Mouse (Mus musculus) MEL (cell line): ENCODE data around the gene Cdt1. TPM values are rescaled to one million over a fixed set of nuclear protein-coding genes. Genes with fewer than 3 reads are reported as not detected.

ENCODE experiments used
- DNase-seq: peaks from one replicate; pipeline ENCODE4 v3.0.0; 2011; ENCODE audit warnings: low read depth, low spot score
- H3K27ac ChIP-seq: 2 replicates; pipeline ENCODE4 v1.5.1; 2012; ENCODE audit warnings: low read depth, mild to moderate bottlenecking, control low read depth, low read length, moderate library complexity; ENCODE audit not compliant: control insufficient read depth
- H3K27me3 ChIP-seq, 2 experiments: fragments of 150-350 bp in 1 of 2; sonication (generic) in 1 of 2; 2 replicates each; pipeline ENCODE4 v1.6.1; 2012; ENCODE audit warnings: low read length in 2 of 2, mild to moderate bottlenecking in 2 of 2, improper control_type of control experiment in 1 of 2, moderate library complexity in 1 of 2; ENCODE audit not compliant: insufficient read depth in 2 of 2, control insufficient read depth in 1 of 2
- H3K36me3 ChIP-seq, 2 experiments: 2 replicates each; pipeline ENCODE4 v1.6.1; 2012 to 2014; ENCODE audit warnings: low read length in 2 of 2, improper control_type of control experiment in 1 of 2, inconsistent platforms in 1 of 2, mild to moderate bottlenecking in 1 of 2; ENCODE audit not compliant: insufficient read depth in 2 of 2, control insufficient read depth in 1 of 2
- H3K4me1 ChIP-seq, 2 experiments: fragments of 150-350 bp in 1 of 2; sonication (generic) in 1 of 2; 2 replicates each; pipeline ENCODE4 v1.6.1; 2012; ENCODE audit warnings: low read length in 2 of 2, improper control_type of control experiment in 1 of 2, mild to moderate bottlenecking in 1 of 2; ENCODE audit not compliant: insufficient read depth in 2 of 2, control insufficient read depth in 1 of 2
- H3K4me3 ChIP-seq, 2 experiments: fragments of 150-350 bp in 1 of 2; sonication (generic) in 1 of 2; 2 replicates each; pipeline ENCODE4 v1.5.1; 2012; ENCODE audit warnings: low read depth in 2 of 2, low read length in 2 of 2, mild to moderate bottlenecking in 2 of 2, moderate library complexity in 2 of 2, control low read depth in 1 of 2, improper control_type of control experiment in 1 of 2; ENCODE audit not compliant: control insufficient read depth in 1 of 2, insufficient read depth in 1 of 2
- H3K79me2 ChIP-seq: 2 replicates; pipeline ENCODE4 v1.6.1; 2012; ENCODE audit warnings: mild to moderate bottlenecking, low read length, moderate library complexity; ENCODE audit not compliant: control insufficient read depth, poor library complexity, insufficient read depth
- H3K9ac ChIP-seq: 2 replicates; pipeline ENCODE4 v1.6.1; 2012; ENCODE audit warnings: low read depth, mild to moderate bottlenecking, control low read depth, low read length, moderate library complexity; ENCODE audit not compliant: control insufficient read depth, poor library complexity, severe bottlenecking
- H3K9me3 ChIP-seq: fragments of 150-350 bp; sonication (generic); replicated peaks from 2 replicates; pipeline ENCODE4 v1.6.1; 2012; ENCODE audit warnings: mild to moderate bottlenecking, low read length, improper control_type of control experiment, moderate library complexity; ENCODE audit not compliant: insufficient read depth
- CHD2 ChIP-seq: IDR thresholded peaks from 2 replicates; pipeline ENCODE4 v1.6.1; 2011; ENCODE audit warnings: low read length, improper control_type of control experiment
- CTCF ChIP-seq, 3 experiments: IDR thresholded peaks in 2 of 3; conservative IDR thresholded peaks in 1 of 3; 2 replicates each; pipeline ENCODE4 v1.5.1; 2011 to 2012; ENCODE audit warnings: low read length in 3 of 3, low read depth in 2 of 3, mild to moderate bottlenecking in 2 of 3, improper control_type of control experiment in 1 of 3, inconsistent platforms in 1 of 3, mixed read lengths in 1 of 3, moderate library complexity in 1 of 3; ENCODE audit not compliant: control insufficient read depth in 1 of 3, insufficient read depth in 1 of 3, poor library complexity in 1 of 3, severe bottlenecking in 1 of 3
- E2F4 ChIP-seq: IDR thresholded peaks from 2 replicates; pipeline ENCODE4 v1.6.1; 2011; ENCODE audit warnings: low read depth, low read length, improper control_type of control experiment, borderline replicate concordance
- EP300 ChIP-seq, 2 experiments: IDR thresholded peaks; 2 replicates each; pipeline ENCODE4 v1.6.1; 2011; ENCODE audit warnings: improper control_type of control experiment in 2 of 2, low read length in 2 of 2, low read depth in 1 of 2, mild to moderate bottlenecking in 1 of 2
- GABPA ChIP-seq: IDR thresholded peaks from 2 replicates; pipeline ENCODE4 v1.6.1; 2012; ENCODE audit warnings: low read depth, mild to moderate bottlenecking, inconsistent platforms, low read length, improper control_type of control experiment, moderate library complexity
- KAT2A ChIP-seq: conservative IDR thresholded peaks from 2 replicates; pipeline ENCODE4 v1.6.1; 2012; ENCODE audit warnings: low read depth, low read length, improper control_type of control experiment, inconsistent platforms
- MAX ChIP-seq: IDR thresholded peaks from 2 replicates; pipeline ENCODE4 v1.6.1; 2011; ENCODE audit warnings: low read length, improper control_type of control experiment
- MAZ ChIP-seq: IDR thresholded peaks from 2 replicates; pipeline ENCODE4 v1.6.1; 2012; ENCODE audit warnings: low read depth, mild to moderate bottlenecking, inconsistent platforms, low read length, improper control_type of control experiment
- MEF2A ChIP-seq: IDR thresholded peaks from 2 replicates; pipeline ENCODE4 v1.6.1; 2014; ENCODE audit warnings: low read depth, mild to moderate bottlenecking, inconsistent platforms, low read length, improper control_type of control experiment; ENCODE audit not compliant: poor library complexity, insufficient replicate concordance, severe bottlenecking; ENCODE audit errors: extremely low read depth
- MXI1 ChIP-seq: IDR thresholded peaks from 2 replicates; pipeline ENCODE4 v1.6.1; 2011; ENCODE audit warnings: mild to moderate bottlenecking, low read depth, low read length, improper control_type of control experiment
- MYB ChIP-seq: IDR thresholded peaks from 2 replicates; pipeline ENCODE4 v1.6.1; 2011; ENCODE audit warnings: mild to moderate bottlenecking, low read depth, low read length, improper control_type of control experiment
- NELFE ChIP-seq: IDR thresholded peaks from 2 replicates; pipeline ENCODE4 v1.6.1; 2011; ENCODE audit warnings: low read depth, low read length, improper control_type of control experiment
- POLR2AphosphoS5 ChIP-seq: IDR thresholded peaks from 2 replicates; pipeline ENCODE4 v1.6.1; 2012; ENCODE audit warnings: low read depth, borderline replicate concordance, mild to moderate bottlenecking, inconsistent platforms, low read length, moderate library complexity, mixed read lengths
- RCOR1 ChIP-seq: IDR thresholded peaks from 2 replicates; pipeline ENCODE4 v1.6.1; 2012; ENCODE audit warnings: low read depth, mild to moderate bottlenecking, inconsistent platforms, low read length, improper control_type of control experiment
- SMC3 ChIP-seq: IDR thresholded peaks from 2 replicates; pipeline ENCODE4 v1.6.1; 2011; ENCODE audit warnings: low read depth, low read length, improper control_type of control experiment
- TAL1 ChIP-seq: IDR thresholded peaks from 2 replicates; pipeline ENCODE4 v1.6.1; 2012; ENCODE audit warnings: mild to moderate bottlenecking, inconsistent platforms, low read length, moderate library complexity, mixed read lengths
- UBTF ChIP-seq: IDR thresholded peaks from 2 replicates; pipeline ENCODE4 v1.6.1; 2012; ENCODE audit warnings: low read depth, mild to moderate bottlenecking, inconsistent platforms, low read length, improper control_type of control experiment, moderate library complexity, borderline replicate concordance; ENCODE audit not compliant: insufficient read depth
- USF1 ChIP-seq: IDR thresholded peaks from 2 replicates; pipeline ENCODE4 v1.6.1; 2014; ENCODE audit warnings: low read depth, mild to moderate bottlenecking, inconsistent platforms, low read length, improper control_type of control experiment, moderate library complexity
- ZC3H11A ChIP-seq: IDR thresholded peaks from 2 replicates; pipeline ENCODE4 v1.6.1; 2012; ENCODE audit warnings: low read depth, mild to moderate bottlenecking, inconsistent platforms, low read length, improper control_type of control experiment
- ZKSCAN1 ChIP-seq: IDR thresholded peaks from 2 replicates; pipeline ENCODE4 v1.6.1; 2012; ENCODE audit warnings: low read depth, mild to moderate bottlenecking, inconsistent platforms, low read length, improper control_type of control experiment, moderate library complexity
- polyA plus RNA-seq, 2 experiments: library from polyadenylated mRNA; stranded (reverse) in 1 of 2; unstranded in 1 of 2; fragments of >175 nt in 1 of 2; fragments of >200 nt in 1 of 2; gene quantifications; 2 replicates each; pipeline versions ENCODE4 v1.2.1 to v1.2.4; 2012; ENCODE audit warnings: low replicate concordance in 2 of 2, low read depth in 1 of 2; ENCODE audit not compliant: insufficient read length in 2 of 2, insufficient read depth in 1 of 2, missing spikeins in 1 of 2
- total RNA-seq: library from RNA; depleted of rRNA; stranded (reverse); fragments of 300-350 nt; gene quantifications from 2 replicates; pipeline ENCODE4 v1.2.3, GENCODE M21; 2012

Cdt1 gene
- total and polyA plus RNA-seq, 3 experiments, result 74.6 to 84.5 TPM; not detected in 1

DNA sequence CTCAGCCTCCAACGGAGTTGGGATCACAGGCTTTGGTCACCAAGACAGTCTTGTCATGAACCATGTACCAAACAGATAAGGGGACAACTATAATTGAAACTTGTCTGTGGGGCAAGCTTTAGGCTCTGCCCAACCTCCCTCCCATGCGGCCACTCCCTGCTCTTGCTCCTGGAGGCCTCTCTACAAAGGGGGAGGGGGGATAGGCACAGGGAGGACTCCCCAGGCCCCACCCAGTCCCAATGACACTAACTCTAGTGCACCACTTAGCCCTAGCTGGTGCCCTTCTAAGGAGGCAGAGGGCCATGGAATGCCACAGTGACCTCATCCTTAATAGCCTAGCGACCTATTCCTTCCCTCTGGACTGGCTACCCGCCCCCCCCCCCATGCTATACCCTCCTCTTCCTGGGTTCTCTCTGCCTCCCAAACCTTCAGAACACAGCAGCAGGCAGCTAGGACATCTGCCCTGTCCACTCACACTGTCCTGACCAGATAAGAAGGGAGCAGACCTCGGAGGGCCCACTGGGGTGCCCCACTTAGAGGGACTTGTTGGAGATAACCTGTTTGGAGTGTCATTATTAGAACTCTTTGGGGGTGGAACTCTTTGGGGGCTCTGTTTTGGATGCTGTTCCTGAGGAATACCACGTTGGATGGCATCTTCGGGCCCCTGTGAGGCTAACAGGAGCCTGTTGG, 21.6 kb upstream of the Cdt1 start:
- Histone ChIP-seq H3K36me3 (peaks cover 3 to 27% of the 10 kb centered on the region in 2 experiments; a peak in 2 of 4 replicates), H3K9me3 (no peaks in the 10 kb centered on the region), H3K4me1 (peaks cover 0 to 27% of the 10 kb centered on the region in 2 experiments; a peak in 3 of 4 replicates), H3K4me3 (no peak overlapping the region), H3K79me2 (peaks cover 83% of the 10 kb centered on the region), H3K27ac (no peak overlapping the region), H3K9ac (no peak overlapping the region), H3K27me3 (no peaks in the 10 kb centered on the region)
- DNase-seq, result no peak
- TF ChIP-seq MAZ, result no peak
- TF ChIP-seq NELFE, result no peak
- no peak for TF ChIP-seq MYB
- TF ChIP-seq USF1, result no peak
- TF ChIP-seq POLR2AphosphoS5, result no peak
- TF ChIP-seq MEF2A, result no peak
- no peak for TF ChIP-seq TAL1
- TF ChIP-seq E2F4, result no peak
- no peak for TF ChIP-seq ZKSCAN1
- no peak for TF ChIP-seq RCOR1
- TF ChIP-seq CHD2, result no peak
- no peak for TF ChIP-seq UBTF
- TF ChIP-seq KAT2A, result no peak
- no peak for TF ChIP-seq SMC3
- TF ChIP-seq MXI1, result no peak
- TF ChIP-seq MAX, result no peak
- no peak for TF ChIP-seq EP300 (IDR thresholded peaks at IDR 0.05; ENCODE audit: low read depth in 1 of 2, low read length in 2 of 2)
- no peak for TF ChIP-seq GABPA
- TF ChIP-seq CTCF (IDR thresholded peaks at IDR 0.05 in 2 of 3, conservative IDR thresholded peaks at IDR 0.05 in 1 of 3; ENCODE audit: control insufficient read depth in 1 of 3, insufficient read depth in 1 of 3, low read depth in 2 of 3, low read length in 3 of 3, poor library complexity in 1 of 3, severe bottlenecking in 1 of 3), result no peak
- no peak for TF ChIP-seq ZC3H11A
